Mouse (Mus musculus) lung, postnatal 0 days (tissue): ENCODE data around the gene Casp3. TPM values are rescaled to one million over a fixed set of nuclear protein-coding genes. Genes with fewer than 3 reads are reported as not detected.
A peak's percentile ranks its signal among the peaks of the same experiment; 100 is the strongest.

ENCODE experiments used
- ATAC-seq: fragments of 200-750 bp; cut with Nextera tagmentation; 2 replicates; pipeline ENCODE4 v1.8.0; 2017; ENCODE audit warnings: moderate library complexity
- DNase-seq: peaks from one replicate; pipeline ENCODE4 v3.0.0-alpha.2; 2016; ENCODE audit warnings: low spot score
- H3K27ac ChIP-seq: fragments of 300-500 bp; sonication (generic); 2 replicates; pipeline ENCODE4 v1.5.1; 2014; ENCODE audit warnings: antibody characterized with exemption, mild to moderate bottlenecking, low read length, mixed read lengths
- H3K27me3 ChIP-seq: fragments of 300-500 bp; sonication (generic); replicated peaks from 2 replicates; pipeline ENCODE4 v1.6.1; 2014; ENCODE audit warnings: low read length, mixed read lengths; ENCODE audit not compliant: insufficient read depth
- H3K36me3 ChIP-seq: fragments of 300-500 bp; sonication (generic); 2 replicates; pipeline ENCODE4 v1.6.1; 2014; ENCODE audit warnings: low read length, mixed read lengths; ENCODE audit not compliant: insufficient read depth
- H3K4me1 ChIP-seq: fragments of 300-500 bp; sonication (generic); 2 replicates; pipeline ENCODE4 v1.6.1; 2014; ENCODE audit warnings: antibody characterized with exemption, low read depth, low read length, mixed read lengths; ENCODE audit not compliant: insufficient read depth
- H3K4me2 ChIP-seq: fragments of 300-500 bp; sonication (generic); replicated peaks from 2 replicates; pipeline ENCODE4 v1.6.1; 2014; ENCODE audit warnings: low read depth, mild to moderate bottlenecking, low read length, moderate library complexity, mixed read lengths
- H3K4me3 ChIP-seq: fragments of 300-500 bp; sonication (generic); 2 replicates; pipeline ENCODE4 v1.5.1; 2014; ENCODE audit warnings: low read depth, low read length
- H3K9ac ChIP-seq: fragments of 300-500 bp; sonication (generic); replicated peaks from 2 replicates; pipeline ENCODE4 v1.6.1; 2014; ENCODE audit warnings: low read depth, mild to moderate bottlenecking
- H3K9me3 ChIP-seq: fragments of 300-500 bp; sonication (generic); 2 replicates; pipeline ENCODE4 v1.6.1; 2016; ENCODE audit warnings: low read length, mixed read lengths
- CTCF ChIP-seq: IDR thresholded peaks from 2 replicates; pipeline ENCODE4 v1.5.1; 2016; ENCODE audit warnings: antibody characterized with exemption, mild to moderate bottlenecking
- EP300 ChIP-seq: IDR thresholded peaks from 2 replicates; pipeline ENCODE4 v1.6.1; 2016; ENCODE audit warnings: antibody characterized with exemption, mild to moderate bottlenecking, control low read depth
- WGBS: fragments of 180-500 bp; shearing (Covaris S2); extraction: QIAGEN DNeasy Blood & Tissue Kit; methylation state at CpG from one replicate; pipeline ENCODE4 v1.1.7; 2014; 5-methylcytosine and 5-hydroxymethylcytosine counted together
- polyA plus RNA-seq: library from polyadenylated mRNA; unstranded; fragments of >200 nt; fragmentation: Nextera tagmentation; extraction: Ambion mirVana; gene quantifications from 2 replicates; pipeline ENCODE4 v1.2.1, GENCODE M21; 2015

Casp3 gene
- polyA plus RNA-seq, 1 experiment from 2014 or later, result 27.6 TPM

DNA sequence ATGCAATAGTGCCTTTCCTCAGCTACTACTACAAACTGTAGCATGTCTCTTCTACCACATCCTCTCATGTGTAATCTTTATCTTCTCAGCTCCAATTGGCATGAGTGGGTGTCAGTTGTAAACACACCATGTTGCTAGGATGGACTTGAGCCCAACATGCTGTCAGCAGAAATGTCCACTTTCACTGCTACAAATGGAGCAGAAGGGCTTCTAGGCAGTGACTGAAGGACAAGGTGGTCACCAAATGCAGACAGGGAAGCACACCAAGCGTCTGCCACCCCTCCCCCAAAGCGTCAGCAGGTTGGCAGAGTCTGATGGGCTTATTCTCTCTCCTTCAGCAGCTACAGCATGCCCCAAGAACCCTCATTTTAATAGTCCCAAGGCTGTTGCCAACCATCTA lies 23.3 kb upstream of the Casp3 start:
- TF ChIP-seq EP300 (no peak), CTCF (no peak)
- no peaks in the 10 kb centered on the region for H3K9me3 ChIP-seq
- no peak overlapping the region for H3K4me2 ChIP-seq
- DNase-seq (peak; percentile 36), ATAC-seq (peak; percentile 37; the same call in 1 of the 2 replicates)
- WGBS, result 68% methylated on average over 2 of the region's 2 CpGs
- no peaks in the 10 kb centered on the region for H3K4me1 ChIP-seq
- no peaks in the 10 kb centered on the region for H3K27me3 ChIP-seq
- no peak overlapping the region for H3K9ac ChIP-seq
- no peak overlapping the region for H3K4me3 ChIP-seq
- no peaks in the 10 kb centered on the region for H3K36me3 ChIP-seq
- H3K27ac ChIP-seq, result no peak overlapping the region

DNA sequence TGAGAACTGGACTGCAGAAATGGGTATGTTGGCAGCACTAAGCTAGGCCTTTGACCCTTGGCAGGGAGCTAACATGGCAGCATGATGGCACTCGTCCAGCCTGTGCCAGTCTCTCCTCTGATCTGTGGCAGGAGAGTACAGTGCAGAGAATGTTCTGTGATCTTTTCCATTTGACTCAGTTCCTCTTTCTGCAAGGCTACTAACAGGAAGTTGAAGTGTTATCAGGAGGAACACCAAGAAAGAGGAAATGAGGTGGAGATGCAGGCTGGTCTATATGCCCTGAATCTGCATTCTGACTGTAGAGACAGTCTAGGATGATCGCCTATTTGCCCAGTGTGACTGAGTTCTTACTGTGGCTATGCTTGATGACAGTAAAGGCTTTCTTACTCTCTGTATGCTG lies 21.5 kb upstream of the Casp3 start:
- Histone ChIP-seq H3K36me3 (no peaks in the 10 kb centered on the region), H3K4me1 (no peaks in the 10 kb centered on the region), H3K27ac (no peak overlapping the region), H3K9ac (no peak overlapping the region), H3K4me3 (no peak overlapping the region), H3K9me3 (no peaks in the 10 kb centered on the region), H3K27me3 (no peaks in the 10 kb centered on the region), H3K4me2 (no peak overlapping the region)
- no peak for TF ChIP-seq EP300
- TF ChIP-seq CTCF, result no peak
- DNase-seq (peak; percentile 50), ATAC-seq (no peak)
- 87% methylated on average over 2 of the region's 2 CpGs for WGBS

DNA sequence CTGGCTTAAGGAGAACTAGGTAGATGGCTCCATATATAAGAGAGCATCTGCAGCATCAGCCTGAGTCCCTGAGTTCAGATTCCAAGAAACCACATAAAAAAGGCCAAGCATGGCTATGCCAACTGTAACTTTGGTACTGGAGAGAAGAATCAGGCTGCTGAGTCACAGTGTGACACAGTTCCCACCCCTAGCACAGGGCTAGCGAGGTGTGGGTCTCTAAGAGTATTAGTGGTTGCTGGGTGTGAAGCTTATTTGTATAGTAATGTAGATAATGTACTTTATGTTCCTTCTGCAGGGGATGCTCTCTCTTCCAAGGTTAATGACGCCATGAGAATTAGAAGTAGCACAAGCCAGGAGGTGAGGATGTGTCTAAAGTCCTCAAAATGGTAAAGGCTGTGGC lies 20.6 kb upstream of the Casp3 start:
- no peak for TF ChIP-seq CTCF
- TF ChIP-seq EP300, result no peak
- no peak overlapping the region for H3K27ac ChIP-seq
- no peak overlapping the region for H3K9ac ChIP-seq
- no peak overlapping the region for H3K4me2 ChIP-seq
- WGBS, result 84% methylated on average over 2 of the region's 2 CpGs
- H3K27me3 ChIP-seq, result no peaks in the 10 kb centered on the region
- H3K36me3 ChIP-seq, result no peaks in the 10 kb centered on the region
- no peaks in the 10 kb centered on the region for H3K9me3 ChIP-seq
- H3K4me1 ChIP-seq, result no peaks in the 10 kb centered on the region
- DNase-seq, result no peak
- ATAC-seq, result no peak
- H3K4me3 ChIP-seq, result no peak overlapping the region

DNA sequence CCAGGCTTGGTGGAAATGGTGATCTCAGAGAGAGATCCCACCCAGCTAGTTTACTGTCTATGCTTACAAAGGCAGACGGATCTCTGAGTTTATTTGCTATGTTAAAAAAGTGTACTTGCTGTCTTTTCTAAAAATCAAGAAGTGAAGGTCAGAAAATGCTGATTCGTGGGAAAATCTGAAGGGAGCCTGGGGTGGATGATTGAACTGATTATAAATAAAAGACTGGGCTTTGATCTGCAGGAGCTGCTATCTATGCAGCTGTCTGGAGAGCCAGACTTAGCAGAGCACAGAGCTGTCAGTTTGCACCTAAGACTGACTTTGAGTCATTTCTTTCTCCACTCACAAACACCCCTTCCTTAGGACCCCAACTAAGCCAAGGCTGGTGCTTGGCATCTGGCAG lies 19.7 kb upstream of the Casp3 start:
- Histone ChIP-seq H3K36me3 (no peaks in the 10 kb centered on the region), H3K9ac (no peak overlapping the region), H3K27ac (no peak overlapping the region), H3K9me3 (no peaks in the 10 kb centered on the region), H3K27me3 (no peaks in the 10 kb centered on the region), H3K4me2 (no peak overlapping the region), H3K4me3 (no peak overlapping the region), H3K4me1 (no peaks in the 10 kb centered on the region)
- no peak for DNase-seq
- 69% methylated on average over 2 of the region's 2 CpGs for WGBS
- no peak for ATAC-seq
- no peak for TF ChIP-seq EP300
- no peak for TF ChIP-seq CTCF

DNA sequence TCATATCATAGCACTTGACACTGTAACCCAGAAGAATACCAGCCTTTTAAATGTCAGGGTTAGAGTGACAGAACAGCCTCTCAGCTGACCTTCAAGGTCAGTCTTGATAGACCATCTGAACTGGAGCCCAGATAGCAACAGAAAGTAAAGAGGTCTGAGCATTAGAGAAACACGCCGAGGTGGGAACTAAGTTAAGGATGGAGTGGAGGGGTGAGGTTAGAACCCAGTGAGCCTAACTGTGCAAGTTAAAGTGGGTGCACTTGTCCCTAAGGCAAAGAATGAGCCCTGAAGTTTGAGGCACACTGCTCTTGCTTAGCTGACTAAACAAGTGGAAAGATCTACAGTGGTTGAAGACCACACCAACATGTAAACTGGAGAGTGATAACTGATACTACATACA lies 19.0 kb upstream of the Casp3 start:
- DNase-seq (no peak), ATAC-seq (no peak)
- WGBS, result 54% methylated on average over 2 of the region's 2 CpGs
- H3K4me3 ChIP-seq, result no peak overlapping the region
- H3K4me2 ChIP-seq, result no peak overlapping the region
- no peak overlapping the region for H3K9ac ChIP-seq
- TF ChIP-seq EP300, result no peak
- TF ChIP-seq CTCF, result no peak
- no peaks in the 10 kb centered on the region for H3K4me1 ChIP-seq
- no peaks in the 10 kb centered on the region for H3K36me3 ChIP-seq
- no peaks in the 10 kb centered on the region for H3K9me3 ChIP-seq
- no peak overlapping the region for H3K27ac ChIP-seq
- no peaks in the 10 kb centered on the region for H3K27me3 ChIP-seq

DNA sequence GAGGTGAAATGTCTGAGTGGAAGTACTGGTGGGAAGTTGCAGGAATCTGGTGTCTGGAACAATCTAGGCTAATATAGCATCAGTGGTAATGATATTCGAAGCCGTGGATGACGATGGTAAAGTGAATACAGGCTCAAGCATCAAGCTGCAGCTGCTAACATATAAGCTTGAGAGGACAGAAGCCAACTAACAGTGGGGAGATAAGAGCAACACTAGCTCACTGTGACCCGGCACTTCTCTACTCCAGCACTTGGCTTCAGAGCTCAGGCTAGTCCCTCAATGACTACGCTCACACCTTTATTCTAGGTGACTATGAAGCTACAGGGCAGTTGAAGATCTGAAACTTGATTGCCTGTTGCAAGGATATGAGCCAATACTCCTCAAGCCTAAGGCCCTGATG lies 18.3 kb upstream of the Casp3 start:
- Histone ChIP-seq H3K9me3 (no peaks in the 10 kb centered on the region), H3K27me3 (no peaks in the 10 kb centered on the region), H3K36me3 (no peaks in the 10 kb centered on the region), H3K4me2 (no peak overlapping the region), H3K4me1 (no peaks in the 10 kb centered on the region), H3K9ac (no peak overlapping the region), H3K27ac (no peak overlapping the region), H3K4me3 (no peak overlapping the region)
- DNase-seq, result no peak
- ATAC-seq, result no peak
- no peak for TF ChIP-seq EP300
- no peak for TF ChIP-seq CTCF
- 92% methylated on average over 5 of the region's 5 CpGs for WGBS

DNA sequence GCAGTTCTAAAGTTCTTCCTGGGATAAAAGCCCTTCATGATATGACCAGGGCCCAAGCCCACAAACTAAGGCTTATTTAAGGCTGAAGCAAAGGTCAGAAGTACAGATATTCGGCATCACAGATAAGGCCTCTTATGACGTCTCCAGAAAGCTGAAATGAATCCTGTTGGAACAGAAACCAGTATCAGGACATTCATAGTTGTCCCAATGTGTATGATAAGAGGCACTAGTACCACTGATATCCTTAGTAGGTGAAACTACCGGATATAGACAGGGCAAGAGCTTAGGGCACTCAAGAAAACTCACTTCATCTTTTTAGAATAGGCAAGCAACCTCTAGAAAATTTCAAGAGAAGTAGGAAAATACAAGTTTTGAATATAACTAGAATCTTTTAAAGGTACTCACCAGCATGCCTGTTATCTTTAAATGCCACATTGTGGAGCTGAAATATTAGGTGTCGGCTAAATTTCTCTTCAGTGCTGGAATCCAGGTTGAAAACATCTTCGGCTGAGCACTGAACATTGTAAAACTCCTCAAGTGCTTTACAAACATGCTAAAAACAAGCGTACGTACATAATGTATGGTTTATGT lies 17.7 kb upstream of the Casp3 start:
- no peaks in the 10 kb centered on the region for H3K4me1 ChIP-seq
- no peak for ATAC-seq
- no peak overlapping the region for H3K9ac ChIP-seq
- no peak for DNase-seq
- 75% methylated on average over 7 of the region's 7 CpGs for WGBS
- no peaks in the 10 kb centered on the region for H3K9me3 ChIP-seq
- TF ChIP-seq CTCF (no peak), EP300 (no peak)
- H3K27ac ChIP-seq, result no peak overlapping the region
- H3K27me3 ChIP-seq, result no peaks in the 10 kb centered on the region
- H3K36me3 ChIP-seq, result no peaks in the 10 kb centered on the region
- no peak overlapping the region for H3K4me2 ChIP-seq
- no peak overlapping the region for H3K4me3 ChIP-seq
